Mouse (Mus musculus) midbrain, embryonic 11.5 days (tissue): ENCODE measurements around the gene Whrn. TPM values are rescaled to one million over a fixed set of nuclear protein-coding genes. Genes with fewer than 3 reads are reported as not detected.

Experiments used
- ATAC-seq: fragments of 200-750 bp; cut with Nextera tagmentation; 2 replicates; pipeline ENCODE4 v1.8.0; 2017; ENCODE audit warnings: moderate TSS enrichment, moderate library complexity; ENCODE audit not compliant: low FRiP score
- DNase-seq: peaks from one replicate; pipeline ENCODE4 v3.0.0; 2015; ENCODE audit warnings: low spot score; ENCODE audit errors: missing footprints
- H3K27ac ChIP-seq: fragments of 300-500 bp; sonication (generic); 2 replicates; pipeline ENCODE4 v1.5.1; 2014; ENCODE audit warnings: low read depth, low read length
- H3K27me3 ChIP-seq: fragments of 300-500 bp; sonication (generic); 2 replicates; pipeline ENCODE4 v1.6.1; 2014; ENCODE audit warnings: mild to moderate bottlenecking, low read length, moderate library complexity, mixed read lengths; ENCODE audit not compliant: control insufficient read depth, insufficient read depth
- H3K36me3 ChIP-seq: fragments of 300-500 bp; sonication (generic); 2 replicates; pipeline ENCODE4 v1.6.1; 2014; ENCODE audit warnings: mild to moderate bottlenecking, low read length, moderate library complexity, mixed read lengths; ENCODE audit not compliant: control insufficient read depth, insufficient read depth
- H3K4me1 ChIP-seq: fragments of 300-500 bp; sonication (generic); 2 replicates; pipeline ENCODE4 v1.6.1; 2014; ENCODE audit warnings: low read length; ENCODE audit not compliant: control insufficient read depth, insufficient read depth
- H3K4me2 ChIP-seq: fragments of 300-500 bp; sonication (generic); 2 replicates; pipeline ENCODE4 v1.6.1; 2014; ENCODE audit warnings: mild to moderate bottlenecking, moderate library complexity
- H3K4me3 ChIP-seq: fragments of 300-500 bp; sonication (generic); 2 replicates; pipeline ENCODE4 v1.5.1; 2014; ENCODE audit warnings: low read depth, low read length
- H3K9ac ChIP-seq: fragments of 300-500 bp; sonication (generic); 2 replicates; pipeline ENCODE4 v1.6.1; 2014; ENCODE audit warnings: low read length
- H3K9me3 ChIP-seq: fragments of 300-500 bp; sonication (generic); 2 replicates; pipeline ENCODE4 v1.6.1; 2016; ENCODE audit warnings: low read length; ENCODE audit not compliant: control insufficient read depth
- WGBS: fragments of 180-500 bp; shearing (Covaris S2); extraction: QIAGEN DNeasy Blood & Tissue Kit; methylation state at CpG from one replicate; pipeline ENCODE4 v1.1.7; 2014; 5-methylcytosine and 5-hydroxymethylcytosine counted together
- polyA plus RNA-seq: library from polyadenylated mRNA; unstranded; fragments of >200 nt; fragmentation: Nextera tagmentation; extraction: Ambion mirVana; gene quantifications from 2 replicates; pipeline ENCODE4 v1.2.1, GENCODE M21; 2014

Whrn gene
- polyA plus RNA-seq, 1 experiment from 2014 or later: 9.1 TPM

GRCm38 (mm10) chr4:63409908-63410582 is 85.7 kb downstream of the Whrn start:
- Histone ChIP-seq H3K9ac (peak overlapping the region; percentile 57), H3K27me3 (no peaks in the 10 kb centered on the region), H3K27ac (peak overlapping the region; percentile 11; the same call in 1 of the 2 replicates), H3K36me3 (no peaks in the 10 kb centered on the region), H3K4me2 (peak overlapping the region; percentile 92), H3K4me3 (peak overlapping the region; percentile 62), H3K4me1 (peaks cover 18% of the 10 kb centered on the region), H3K9me3 (no peaks in the 10 kb centered on the region)
- DNase-seq (no peak), ATAC-seq (peak; percentile 84)
- WGBS: under 1% methylated on average over 38 of the region's 39 CpGs

DNA sequence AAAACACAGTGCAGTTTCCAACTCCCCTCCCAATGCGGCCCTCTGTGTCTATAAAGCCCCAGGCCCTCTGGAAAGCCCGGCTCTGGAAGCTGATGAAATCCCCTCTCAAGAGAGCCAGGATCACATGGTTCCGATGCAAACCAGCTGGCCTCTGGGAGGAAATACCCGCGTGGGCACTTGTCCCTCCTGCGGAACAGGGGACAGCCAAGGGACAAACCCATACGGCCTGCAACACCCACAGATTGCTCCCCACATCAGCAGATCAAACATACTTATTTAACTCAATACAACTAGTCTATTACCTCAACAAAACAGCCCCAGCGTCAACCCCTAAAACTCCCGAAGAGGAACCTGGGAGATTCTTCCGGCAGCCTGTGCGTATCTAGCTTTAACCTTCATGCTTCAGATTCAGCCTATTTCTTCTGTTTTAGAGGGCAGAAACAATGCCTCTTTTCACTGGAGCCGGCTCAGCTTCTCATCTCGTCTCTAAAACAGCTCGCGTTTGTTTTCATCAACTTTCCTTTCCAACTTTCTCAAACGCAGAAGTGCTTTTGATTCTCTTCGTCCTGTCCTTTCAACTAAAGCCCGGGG is 86.4 kb downstream of the Whrn start:
- no peaks in the 10 kb centered on the region for H3K36me3 ChIP-seq
- H3K27ac ChIP-seq: no peak overlapping the region
- H3K4me1 ChIP-seq: peaks cover 24% of the 10 kb centered on the region
- peak overlapping the region; percentile 92 for H3K4me2 ChIP-seq
- H3K9ac ChIP-seq: peak overlapping the region; percentile 57
- WGBS: 4% methylated on average over 18 of the region's 18 CpGs
- no peaks in the 10 kb centered on the region for H3K9me3 ChIP-seq
- no peak for ATAC-seq
- H3K4me3 ChIP-seq: peak overlapping the region; percentile 62
- H3K27me3 ChIP-seq: no peaks in the 10 kb centered on the region
- DNase-seq: peak; percentile 95

DNA sequence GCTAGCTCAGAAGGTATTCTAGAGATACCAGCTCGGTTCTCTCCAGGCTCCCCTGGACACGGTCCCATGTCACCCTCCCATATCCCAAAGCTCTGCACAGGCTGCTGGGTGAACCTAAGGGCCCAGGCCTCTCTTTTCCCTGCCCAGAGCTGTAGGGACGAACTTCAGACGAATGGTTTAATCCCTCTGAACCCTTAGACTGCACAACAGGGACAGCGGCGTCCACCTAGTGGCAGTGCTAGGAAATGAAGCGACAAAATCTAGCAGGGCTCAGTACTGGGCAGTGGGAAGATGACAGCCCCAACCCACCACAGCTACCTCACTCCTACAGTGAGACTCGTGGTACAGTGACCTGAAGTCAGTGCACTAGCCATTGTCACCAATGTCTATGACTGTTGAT is 87.1 kb downstream of the Whrn start:
- no peaks in the 10 kb centered on the region for H3K9me3 ChIP-seq
- no peak overlapping the region for H3K4me3 ChIP-seq
- H3K9ac ChIP-seq: no peak overlapping the region
- DNase-seq: peak; percentile 96
- no peak overlapping the region for H3K27ac ChIP-seq
- H3K27me3 ChIP-seq: no peaks in the 10 kb centered on the region
- peak overlapping the region; percentile 92; the same call in 1 of the 2 replicates for H3K4me2 ChIP-seq
- peaks cover 25% of the 10 kb centered on the region for H3K4me1 ChIP-seq
- no peaks in the 10 kb centered on the region for H3K36me3 ChIP-seq
- ATAC-seq: peak; percentile 58
- WGBS: 8% methylated on average over 8 of the region's 8 CpGs

DNA sequence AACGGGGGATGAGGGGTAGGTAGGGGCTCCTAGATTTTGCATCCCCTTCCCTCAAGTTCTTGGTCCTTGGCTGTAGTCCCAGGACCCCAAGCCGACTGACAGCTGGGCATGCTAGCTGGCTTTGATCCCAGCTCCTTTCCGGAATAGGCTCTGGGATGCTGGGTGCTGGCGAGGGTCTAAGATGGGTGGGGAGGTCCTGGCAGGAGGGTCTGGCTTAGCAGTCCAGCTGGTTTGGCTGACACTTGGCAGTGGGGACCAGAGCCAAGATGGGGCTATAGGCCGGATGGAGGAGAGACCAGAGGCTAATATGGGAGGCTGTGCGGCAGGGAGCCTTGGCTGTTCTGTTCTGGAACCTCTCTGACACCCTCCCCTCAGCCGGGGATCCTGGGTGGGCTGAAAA is 87.5 kb downstream of the Whrn start:
- Histone ChIP-seq H3K27ac (no peak overlapping the region), H3K9me3 (no peaks in the 10 kb centered on the region), H3K36me3 (no peaks in the 10 kb centered on the region), H3K4me1 (peaks cover 29% of the 10 kb centered on the region), H3K9ac (no peak overlapping the region), H3K4me2 (peak overlapping the region; percentile 4; the same call in 1 of the 2 replicates), H3K4me3 (no peak overlapping the region), H3K27me3 (no peaks in the 10 kb centered on the region)
- no peak for ATAC-seq
- no peak for DNase-seq
- 66% methylated on average over 7 of the region's 7 CpGs for WGBS

- Histone ChIP-seq H3K9ac (no peak overlapping the region), H3K36me3 (no peaks in the 10 kb centered on the region), H3K27ac (no peak overlapping the region; the same call in 1 of the 2 replicates), H3K27me3 (no peaks in the 10 kb centered on the region), H3K4me1 (peaks cover 36% of the 10 kb centered on the region), H3K4me3 (no peak overlapping the region), H3K9me3 (no peaks in the 10 kb centered on the region), H3K4me2 (no peak overlapping the region)
- no peak for DNase-seq
- 69% methylated on average over 4 of the region's 4 CpGs for WGBS
- no peak for ATAC-seq
These were observed 90.1 kb downstream of the Whrn start for GRCm38 (mm10) chr4:63405683-63406082.

DNA sequence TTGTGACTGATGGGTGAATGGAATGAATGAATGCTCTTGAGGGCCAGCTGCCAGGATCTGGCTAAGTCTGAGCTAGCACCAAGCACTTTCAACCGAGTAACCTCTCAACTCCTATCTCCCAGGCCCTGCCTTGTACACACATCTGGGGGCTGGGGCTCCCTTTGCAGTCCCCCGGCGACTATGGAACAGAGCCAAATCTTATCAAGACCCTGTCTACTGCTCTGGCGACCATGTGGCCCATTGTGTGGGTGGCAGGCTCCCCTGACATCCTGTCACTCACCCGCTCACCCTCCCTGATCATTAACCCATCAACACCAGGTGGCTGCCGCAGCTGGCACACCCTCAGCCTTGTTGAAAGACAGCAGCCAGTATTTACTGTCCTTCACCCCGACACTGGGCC is 90.7 kb downstream of the Whrn start:
- H3K27me3 ChIP-seq: no peaks in the 10 kb centered on the region
- H3K27ac ChIP-seq: no peak overlapping the region
- H3K9ac ChIP-seq: no peak overlapping the region
- no peak overlapping the region for H3K4me3 ChIP-seq
- ATAC-seq (no peak), DNase-seq (no peak)
- WGBS: 44% methylated on average over 7 of the region's 7 CpGs
- H3K4me1 ChIP-seq: peaks cover 36% of the 10 kb centered on the region
- H3K36me3 ChIP-seq: no peaks in the 10 kb centered on the region
- H3K9me3 ChIP-seq: no peaks in the 10 kb centered on the region
- no peak overlapping the region for H3K4me2 ChIP-seq

DNA sequence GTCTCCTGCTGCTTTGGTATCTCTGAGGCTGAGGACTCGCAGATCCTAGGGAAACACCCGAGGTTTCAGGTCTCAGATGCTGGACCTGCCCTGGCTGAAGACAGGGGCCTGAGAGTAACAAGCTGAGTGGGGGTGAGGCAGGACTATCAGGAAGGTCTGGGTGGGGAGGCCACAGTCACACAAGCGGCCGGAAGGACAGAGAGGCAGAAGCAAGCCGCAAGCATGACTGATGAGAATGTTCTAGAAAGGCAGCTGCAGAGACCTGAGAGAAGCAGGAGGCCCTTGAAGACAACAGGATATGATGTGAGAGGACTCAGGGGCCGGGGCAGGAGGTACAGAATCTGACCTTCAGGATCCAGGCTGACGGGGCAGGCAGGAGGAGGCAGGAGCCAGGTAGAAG is 91.6 kb downstream of the Whrn start:
- peaks cover 33% of the 10 kb centered on the region for H3K4me1 ChIP-seq
- H3K4me2 ChIP-seq: no peak overlapping the region

GRCm38 (mm10) chr4:63403040-63403959 is 92.5 kb downstream of the Whrn start, which contains the start of gene Akna:
TSS of gene Akna (minus strand) at chr4:63403354.
- Histone ChIP-seq H3K9me3 (no peaks in the 10 kb centered on the region), H3K4me2 (peak within 1 kb of the TSS; percentile 38), H3K9ac (peak within 1 kb of the TSS; percentile 61), H3K27me3 (no peaks in the 10 kb centered on the region), H3K4me1 (peaks cover 25% of the 10 kb centered on the region), H3K4me3 (peak within 1 kb of the TSS; percentile 18), H3K27ac (peak within 1 kb of the TSS; percentile 44), H3K36me3 (no peaks in the 10 kb centered on the region)
- DNase-seq (peak; percentile 95), ATAC-seq (peak; percentile 84)
- 14% methylated on average over 17 of the region's 17 CpGs for WGBS

More for the DNA sequence above, 91.6 kb downstream of the Whrn start:
- 81% methylated on average over 7 of the region's 7 CpGs for WGBS
- no peak for ATAC-seq
- no peak overlapping the region for H3K9ac ChIP-seq
- no peaks in the 10 kb centered on the region for H3K27me3 ChIP-seq
- DNase-seq: no peak
- no peaks in the 10 kb centered on the region for H3K9me3 ChIP-seq
- H3K4me3 ChIP-seq: no peak overlapping the region
- no peak overlapping the region for H3K27ac ChIP-seq
- no peaks in the 10 kb centered on the region for H3K36me3 ChIP-seq
